Mouse (Mus musculus) heart, adult 18-20 months (tissue): ENCODE data around the gene Gapdhs. TPM values are rescaled to one million over a fixed set of nuclear protein-coding genes. Genes with fewer than 3 reads are reported as not detected.
"Not testable (repeated sequence)": the region's sequence is repeated elsewhere in the genome, so short reads cannot be mapped to it uniquely, and the experiment has no call there.

Experiments
- DNase-seq, 2 experiments: peaks; one replicate each; pipeline ENCODE4 v3.0.0; 2021 to 2022; ENCODE audit warnings: mixed read lengths in 1 of 2
- long read RNA-seq, 2 experiments: library from polyadenylated mRNA; stranded (forward); transcript quantifications; one replicate each; pipeline ENCODE4 v2.0.0; 2021
- total RNA-seq, 2 experiments: library from RNA; stranded (reverse); gene quantifications; 2 replicates each; pipeline ENCODE4 v1.2.3; 2021

Gapdhs gene
- total RNA-seq, result not detected
- long read RNA-seq, experiment 1, partial matches to known transcripts, result 0 of 3 reads
- long read RNA-seq, experiment 1, other reads (novel, unspliced or antisense), result 3 of 3 reads
- long read RNA-seq, experiment 2, result 0 reads

DNA sequence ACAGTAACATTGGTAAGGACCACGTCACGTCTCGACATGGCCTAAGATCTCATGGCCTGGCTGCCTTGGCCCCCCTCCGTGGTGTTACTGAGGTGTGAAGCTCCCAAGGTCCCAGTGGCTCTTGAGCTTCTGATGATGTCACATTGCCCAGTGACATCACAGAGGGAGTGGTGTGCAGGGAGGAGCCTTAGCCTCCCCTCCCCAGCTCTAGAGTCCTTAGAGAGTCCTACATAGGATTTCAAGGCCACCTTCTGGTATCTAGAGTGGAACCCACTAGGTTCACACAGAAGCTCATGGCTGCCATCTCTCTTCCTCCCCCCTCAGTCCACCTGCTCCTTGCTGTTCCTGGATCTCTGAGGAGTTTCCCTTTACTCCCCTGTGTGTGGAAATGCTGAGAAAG lies at the start of gene Gapdhs:
Gapdhs (minus strand) TSS at position 65 of the 400 bp plus-strand sequence.
- not testable (repeated sequence) for DNase-seq

- DNase-seq, result no peak
Observed at GRCm38 (mm10) chr7:30791921-30792320, 48.4 kb upstream of the Gapdhs start.

DNA sequence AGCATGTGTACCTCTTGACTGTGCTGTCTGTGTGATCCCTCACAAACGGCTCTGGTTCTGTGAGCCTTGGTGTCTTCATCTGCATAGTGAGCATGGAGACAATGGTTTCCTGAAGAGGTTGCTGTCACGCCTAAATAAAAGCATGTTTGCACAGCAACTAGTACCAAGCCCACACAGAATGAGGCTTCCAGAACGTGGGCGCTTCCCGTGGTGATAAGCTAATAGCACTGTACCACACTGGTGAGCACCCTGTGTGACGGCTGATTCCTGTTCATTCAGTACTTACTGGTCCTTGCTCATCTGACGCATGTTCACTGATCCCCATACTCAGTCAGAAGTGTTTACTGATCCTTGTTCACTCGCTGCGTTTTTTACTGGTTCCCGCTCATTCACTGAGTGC lies 46.7 kb upstream of the Gapdhs start:
- no peak for DNase-seq

DNA sequence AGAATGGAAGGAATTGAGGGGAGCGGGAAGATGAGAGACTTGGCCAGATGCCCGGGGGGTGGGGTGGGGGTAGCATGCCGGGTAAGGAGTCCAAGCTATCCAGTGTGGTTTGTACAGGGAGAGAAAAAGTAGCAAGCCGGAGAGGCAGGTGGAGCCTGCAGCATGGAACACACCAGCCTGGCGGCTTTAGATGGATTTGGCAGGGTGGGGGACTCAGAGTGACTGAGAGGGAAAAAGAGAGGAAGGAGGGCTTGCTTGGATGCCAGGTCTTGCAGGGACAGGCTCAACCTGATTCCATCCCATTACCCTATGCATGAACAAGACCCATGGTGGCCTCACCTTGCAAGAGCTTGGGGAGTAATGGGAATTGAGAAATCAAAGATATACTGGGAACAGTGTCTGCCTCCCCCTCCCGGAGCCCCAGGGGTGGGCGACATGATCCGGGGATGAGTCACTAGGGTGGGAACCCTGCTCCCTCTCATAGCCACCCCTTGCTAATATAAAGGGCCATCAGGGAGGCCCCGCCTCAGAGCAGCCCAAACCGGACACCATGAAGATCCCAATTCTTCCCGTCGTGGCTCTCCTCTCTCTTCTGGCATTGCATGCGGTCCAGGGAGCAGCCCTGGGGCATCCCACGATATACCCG lies 44.0 kb upstream of the Gapdhs start, which contains the start of gene Krtdap:
Krtdap (plus strand) TSS at position 520 of the 646 bp plus-strand sequence.
- DNase-seq, result no peak

DNA sequence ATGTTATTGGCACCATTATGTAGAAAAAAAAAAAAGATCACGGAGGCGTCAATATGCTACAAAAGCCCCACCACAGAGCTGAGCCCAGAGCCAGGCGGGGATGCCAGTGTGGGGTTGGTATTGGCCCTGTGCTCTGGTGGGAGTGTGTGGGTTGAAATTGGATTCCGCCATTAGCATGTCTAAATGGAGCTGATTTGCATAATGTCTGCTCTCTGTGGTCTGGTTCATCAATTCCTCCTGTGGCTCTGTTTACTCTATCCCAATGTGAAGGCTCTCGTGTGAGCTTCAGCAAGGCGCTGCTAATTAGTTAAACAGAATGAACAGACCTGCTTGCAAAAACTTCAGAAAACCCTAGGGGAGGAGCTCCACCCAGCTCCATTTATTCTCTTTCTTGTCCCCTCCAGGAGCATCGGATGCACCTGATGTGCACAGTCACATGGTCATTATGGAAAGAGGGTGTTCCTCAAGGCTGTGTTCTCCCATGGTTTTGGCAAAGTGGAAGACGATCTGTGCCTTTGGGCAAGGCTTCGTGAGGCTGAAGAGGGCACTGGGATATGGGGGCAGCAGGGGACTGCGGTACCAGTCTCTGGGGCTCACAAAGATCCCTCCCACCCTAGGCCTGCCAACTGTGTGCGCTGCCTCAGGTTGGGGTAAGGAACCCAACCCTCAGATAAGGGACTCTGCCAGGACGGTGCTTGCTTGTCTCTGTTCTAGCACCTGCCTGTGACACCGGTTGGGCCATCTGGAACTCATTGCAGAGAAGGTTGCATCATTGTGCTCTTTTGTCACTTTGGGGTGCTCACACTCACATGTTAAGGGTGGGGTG lies 42.5 kb upstream of the Gapdhs start:
- DNase-seq, result no peak

GRCm38 (mm10) chr7:30785154-30785553 lies 41.7 kb upstream of the Gapdhs start:
- no peak for DNase-seq

DNA sequence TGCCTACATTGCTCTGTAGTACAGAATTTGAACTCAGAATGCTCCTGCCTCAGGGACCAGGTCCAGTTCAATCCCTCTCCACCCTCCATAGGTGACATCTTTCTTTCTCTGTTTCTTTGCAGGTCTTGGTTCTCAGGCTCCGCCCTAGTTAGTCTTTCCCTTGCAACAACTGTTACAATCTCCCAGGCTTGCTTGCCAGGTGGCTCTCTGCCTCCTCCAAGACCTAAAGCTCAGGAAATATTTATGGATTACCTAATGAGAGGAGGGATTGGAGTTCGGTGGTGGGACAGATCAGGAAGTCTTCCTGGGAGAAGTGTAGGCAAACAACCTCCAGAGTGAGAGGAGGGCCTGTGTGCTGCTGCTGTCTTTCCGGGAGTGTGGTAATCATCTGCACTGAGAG lies 39.2 kb upstream of the Gapdhs start:
- no peak for DNase-seq

GRCm38 (mm10) chr7:30781792-30782191 lies 38.3 kb upstream of the Gapdhs start:
- no peak for DNase-seq

GRCm38 (mm10) chr7:30777911-30778310 lies 34.4 kb upstream of the Gapdhs start:
- DNase-seq, result no peak

- no peak for DNase-seq
Observed at GRCm38 (mm10) chr7:30777081-30777579, 33.6 kb upstream of the Gapdhs start.

- DNase-seq, result peak in 1 of 2 experiments; percentile 14
Observed at GRCm38 (mm10) chr7:30776104-30776503, 32.6 kb upstream of the Gapdhs start.

- DNase-seq, result no peak
Observed at GRCm38 (mm10) chr7:30769236-30769635, 25.8 kb upstream of the Gapdhs start.

DNA sequence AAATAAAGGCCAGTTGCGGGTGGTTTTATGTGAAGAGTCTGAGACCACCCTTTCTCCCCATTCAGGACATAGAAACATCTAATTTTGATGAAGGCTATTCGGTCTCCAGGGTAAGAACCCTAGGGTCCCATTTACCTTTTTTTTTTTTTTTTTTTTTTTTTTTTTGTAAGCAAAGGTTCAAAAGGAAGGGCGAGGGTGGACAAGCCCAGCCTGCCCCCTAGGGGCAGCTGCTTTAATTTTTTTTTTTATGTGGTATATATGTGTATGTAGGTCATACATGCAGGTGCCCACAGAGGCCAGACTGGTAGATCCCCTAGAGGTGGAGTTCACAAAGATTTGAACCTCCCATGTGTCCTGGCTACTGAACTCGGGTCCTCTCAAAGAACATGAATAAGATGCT lies 22.9 kb upstream of the Gapdhs start:
- DNase-seq, result no peak

DNA sequence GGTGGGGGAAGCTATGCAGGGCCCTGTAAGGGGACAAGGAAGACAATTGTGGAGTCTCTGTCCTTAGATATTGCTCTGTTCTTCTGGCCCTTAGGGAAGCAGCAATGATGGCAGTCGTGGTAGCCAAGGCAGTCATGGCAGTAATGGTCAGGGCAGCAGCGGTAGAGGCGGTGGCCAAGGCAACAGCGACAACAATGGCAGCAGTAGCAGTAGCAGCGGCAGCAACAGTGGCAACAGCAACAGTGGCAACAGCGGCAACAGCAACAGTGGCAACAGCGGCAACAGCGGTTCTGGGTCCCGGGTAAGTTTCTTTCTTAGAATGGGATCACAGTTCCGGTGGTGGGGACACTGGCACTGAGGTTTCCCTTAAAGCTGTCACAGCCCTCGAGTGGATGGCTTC lies 21.7 kb upstream of the Gapdhs start:
- DNase-seq, result no peak

DNA sequence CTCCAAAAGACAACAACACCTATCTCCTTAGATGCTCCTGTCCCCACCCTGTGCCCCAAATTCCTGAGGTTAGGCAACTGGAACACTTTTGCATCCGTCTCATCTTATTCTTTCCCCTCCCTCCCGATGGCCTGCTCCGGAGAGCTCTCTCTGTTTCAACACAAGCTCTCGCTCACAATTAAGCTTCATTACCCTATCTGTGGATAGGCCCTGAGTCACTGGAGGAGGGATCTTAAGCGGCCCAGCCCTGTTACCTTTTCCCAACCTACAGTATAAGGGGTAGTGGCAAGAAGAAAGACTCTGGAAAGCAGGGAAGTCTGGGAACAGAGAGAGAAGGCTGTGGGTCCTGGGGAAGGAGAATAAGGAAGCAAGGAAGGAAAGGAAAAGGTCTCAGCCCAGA lies 20.0 kb upstream of the Gapdhs start, which contains the start of gene Dmkn:
Dmkn (plus strand) TSS at position 301 of the 400 bp plus-strand sequence.
- DNase-seq, result no peak

DNA sequence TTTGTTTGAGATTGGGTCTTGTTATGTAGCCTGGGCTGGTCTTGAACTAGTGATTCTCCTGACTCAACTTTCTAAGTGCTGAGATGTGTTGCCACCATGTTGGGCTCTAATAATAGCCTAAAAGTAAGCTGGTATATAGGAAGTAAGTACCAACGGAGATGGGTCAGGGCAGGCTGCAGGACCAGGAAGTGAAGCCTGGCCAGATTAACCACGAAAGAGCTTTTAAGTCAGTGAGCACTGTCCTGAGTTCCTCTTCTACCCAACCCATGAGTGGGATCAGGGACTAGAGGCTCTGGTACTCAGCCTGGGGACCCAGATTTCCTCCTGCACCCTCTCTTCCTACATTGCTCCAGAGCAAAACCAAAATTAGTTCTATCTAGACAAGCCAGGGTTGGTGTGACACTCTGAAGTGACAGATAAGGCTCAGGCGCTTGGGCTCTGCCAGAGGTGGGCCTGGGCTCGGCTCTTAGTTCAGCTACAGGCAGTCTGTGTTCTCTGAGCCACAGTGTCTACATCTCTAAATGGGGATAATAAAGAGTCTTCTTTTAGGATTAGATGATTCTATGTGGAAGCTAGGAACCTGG lies 18.4 kb upstream of the Gapdhs start:
- no peak for DNase-seq

GRCm38 (mm10) chr7:30758853-30759252 lies 15.4 kb upstream of the Gapdhs start:
- peak in 1 of 2 experiments; percentile 38 for DNase-seq

- DNase-seq, result no peak
Observed at GRCm38 (mm10) chr7:30757001-30757400, 13.5 kb upstream of the Gapdhs start.

DNA sequence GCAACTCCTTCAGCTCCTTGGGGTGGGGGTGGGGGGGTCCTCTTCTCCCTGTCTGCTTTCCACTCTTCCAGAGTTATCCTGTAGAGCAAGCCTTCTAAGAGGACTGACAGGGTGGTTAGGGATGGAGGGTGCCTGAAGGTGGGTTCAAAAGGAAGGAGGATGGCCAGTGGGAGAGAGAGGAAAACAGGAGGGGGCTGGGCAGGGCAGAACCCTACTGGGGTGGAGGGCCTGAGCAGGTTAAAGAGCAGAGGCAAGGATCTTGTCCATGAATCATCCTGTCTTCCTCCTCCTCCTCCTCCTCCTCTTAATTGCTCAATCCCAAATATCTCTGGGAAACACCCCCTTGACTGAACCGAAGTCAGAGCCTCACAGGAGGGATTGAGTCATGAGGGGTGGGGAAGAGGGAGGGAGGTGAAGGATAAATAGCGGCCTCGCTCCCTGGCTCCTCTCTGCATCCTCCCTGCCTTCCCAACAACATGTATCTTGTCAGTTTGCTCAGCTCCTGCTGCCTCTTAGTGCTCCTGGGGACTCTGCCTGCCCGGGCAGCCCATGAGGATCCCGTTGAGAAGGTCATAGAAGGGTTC lies 7.7 kb upstream of the Gapdhs start, which contains the start of gene Sbsn:
Sbsn (plus strand) TSS at position 386 of the 584 bp plus-strand sequence.
- DNase-seq, result no peak

- no peak for DNase-seq
Observed at GRCm38 (mm10) chr7:30749824-30750606, 6.5 kb upstream of the Gapdhs start.

GRCm38 (mm10) chr7:30747525-30748204 lies 4.2 kb upstream of the Gapdhs start:
- no peak for DNase-seq
